Mouse (Mus musculus) kidney, adult 2 months (tissue): ENCODE data around the gene 1190005I06Rik.

Source experiments
- CTCF ChIP-seq: fragments of 200-500 bp; conservative IDR thresholded peaks from 2 replicates; pipeline ENCODE4 v1.5.1; 2011; ENCODE audit warnings: low read depth, mild to moderate bottlenecking, control low read depth, low read length, moderate library complexity, mixed read lengths; ENCODE audit not compliant: insufficient read depth, insufficient read length
- POLR2A ChIP-seq: fragments of 200-500 bp; IDR thresholded peaks from one replicate; pipeline ENCODE4 v1.6.1; 2011; ENCODE audit warnings: low read depth, low read length, control low read depth

- no peak for TF ChIP-seq CTCF
- no peak for TF ChIP-seq POLR2A
Observed at GRCm38 (mm10) chr8:120591587-120592292, 55.7 kb downstream of the 1190005I06Rik start.
